Mouse (Mus musculus): ENCODE results near the gene Ntng1.
"Not testable (repeated sequence)": the region's sequence is repeated elsewhere in the genome, so short reads cannot be mapped to it uniquely, and the experiment has no call there.

The Ntng1 gene

DNA sequence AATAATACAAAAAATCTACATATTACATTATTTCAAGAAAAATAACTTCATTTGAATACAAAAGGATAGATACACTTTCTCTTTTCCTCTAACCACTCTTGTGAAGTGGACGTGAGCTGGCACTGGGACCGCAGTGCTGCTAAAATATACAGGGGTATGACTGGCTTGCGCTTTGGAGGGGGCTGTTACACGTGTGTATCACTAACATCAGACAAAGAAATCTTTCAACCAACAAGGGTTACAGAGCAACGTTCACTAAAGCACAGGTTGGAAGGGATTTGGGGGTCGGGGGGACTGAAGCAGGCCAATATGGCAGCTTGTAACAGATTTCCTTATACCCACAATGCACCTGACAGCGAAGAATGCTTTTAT, 361.9 kb downstream of the Ntng1 start:
- no peak for DNase-seq (ENCODE audit: low spot score)

DNA sequence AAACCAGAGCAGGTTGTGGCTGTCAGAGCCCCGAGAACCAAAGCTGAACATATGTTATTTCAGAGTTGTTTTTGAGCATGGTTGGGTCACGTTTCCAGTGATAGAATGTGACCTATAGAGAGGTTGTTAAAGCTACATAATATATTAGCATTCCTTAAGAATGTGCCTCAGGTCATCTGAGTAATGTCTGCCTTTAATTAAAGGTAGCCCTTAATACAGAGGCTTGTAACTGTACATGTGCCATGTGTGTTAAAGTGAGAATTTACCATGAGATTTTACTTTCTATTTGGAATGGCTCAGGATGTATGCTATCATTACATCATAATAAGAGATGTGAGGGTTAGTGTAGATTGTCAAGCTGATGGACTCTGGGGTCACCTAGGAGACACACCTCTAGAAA, 368.6 kb downstream of the Ntng1 start:
- no peak for DNase-seq (ENCODE audit: low spot score)

DNA sequence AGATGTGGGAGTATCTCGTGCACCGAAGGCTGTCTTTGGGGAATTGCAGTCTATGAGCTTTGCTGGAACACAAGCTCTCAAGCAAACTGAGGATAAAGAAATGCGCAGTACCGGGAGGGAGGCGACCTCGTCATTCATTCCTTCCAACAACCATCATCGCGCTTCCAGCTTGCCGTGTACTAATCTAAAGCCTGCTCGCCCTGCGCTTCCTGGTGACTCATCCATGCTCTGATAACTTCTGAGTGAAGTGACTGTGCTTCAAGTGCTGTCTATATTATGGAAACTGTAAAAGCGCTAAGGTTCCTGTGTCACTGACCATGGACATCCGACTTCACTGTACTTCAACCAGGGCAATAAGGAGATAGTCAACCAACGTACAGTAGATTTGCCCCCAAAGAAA, 371.7 kb downstream of the Ntng1 start:
- DNase-seq (ENCODE audit: low spot score) = no peak

DNA sequence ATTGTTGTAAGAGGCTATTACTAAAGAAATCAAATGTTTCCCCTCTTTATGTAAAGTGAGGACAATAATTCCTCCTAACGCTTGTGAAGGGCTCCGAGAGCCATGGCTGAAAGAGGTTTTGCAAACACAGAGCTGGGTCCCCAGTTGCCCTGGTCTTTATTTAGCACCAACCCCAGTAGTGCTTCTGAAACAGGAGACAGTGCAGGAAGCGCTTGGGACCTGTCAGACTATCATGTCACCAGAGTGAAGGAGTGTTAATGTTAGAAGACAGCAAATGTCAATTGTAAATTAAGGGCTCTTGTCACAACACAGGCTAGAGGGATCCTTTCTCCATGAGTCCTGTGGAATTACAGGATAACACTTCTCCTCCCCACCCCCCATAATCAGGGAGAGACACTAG, 376.9 kb downstream of the Ntng1 start:
- DNase-seq (ENCODE audit: low spot score) = no peak

DNA sequence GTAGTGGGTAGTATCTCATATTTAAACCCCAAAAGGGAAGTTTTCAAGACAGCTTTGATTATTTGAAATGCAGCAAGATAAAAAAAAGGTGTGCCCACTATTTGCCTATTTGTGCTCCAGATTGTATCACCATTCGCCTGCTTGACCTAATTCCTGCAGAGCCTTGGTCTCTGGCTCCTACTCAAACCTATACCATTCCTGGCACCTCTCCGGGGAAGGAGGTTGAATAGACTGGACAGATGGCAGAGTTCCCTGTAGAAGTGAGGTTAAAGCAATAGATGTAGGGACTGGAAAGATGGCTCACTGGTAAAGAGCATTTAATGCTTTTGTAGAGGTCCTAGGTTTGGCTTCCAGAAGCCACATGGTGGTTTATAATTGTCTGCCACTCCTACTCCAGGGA, 378.2 kb downstream of the Ntng1 start:
- no peak for DNase-seq (ENCODE audit: low spot score)

DNA sequence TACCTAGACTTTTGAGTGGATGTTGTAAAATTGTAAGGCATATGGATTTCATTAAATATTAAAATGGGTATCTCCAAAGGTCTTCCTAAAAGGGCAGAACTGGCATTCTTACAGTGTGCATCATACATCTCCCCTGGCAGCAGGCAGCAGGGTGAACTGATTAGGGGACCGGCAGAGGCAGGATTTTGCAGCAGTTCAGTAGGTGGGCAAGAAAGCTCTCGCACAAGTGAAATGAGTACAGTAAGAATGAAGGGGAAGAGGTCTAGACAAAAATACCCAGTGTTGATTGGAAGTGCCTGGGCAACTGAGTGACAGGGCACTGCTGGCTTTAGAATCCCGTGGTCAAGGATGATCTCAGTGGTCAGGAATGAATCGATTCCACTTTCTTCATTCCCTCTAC, 378.7 kb downstream of the Ntng1 start:
- no peak for DNase-seq (ENCODE audit: low spot score)

DNA sequence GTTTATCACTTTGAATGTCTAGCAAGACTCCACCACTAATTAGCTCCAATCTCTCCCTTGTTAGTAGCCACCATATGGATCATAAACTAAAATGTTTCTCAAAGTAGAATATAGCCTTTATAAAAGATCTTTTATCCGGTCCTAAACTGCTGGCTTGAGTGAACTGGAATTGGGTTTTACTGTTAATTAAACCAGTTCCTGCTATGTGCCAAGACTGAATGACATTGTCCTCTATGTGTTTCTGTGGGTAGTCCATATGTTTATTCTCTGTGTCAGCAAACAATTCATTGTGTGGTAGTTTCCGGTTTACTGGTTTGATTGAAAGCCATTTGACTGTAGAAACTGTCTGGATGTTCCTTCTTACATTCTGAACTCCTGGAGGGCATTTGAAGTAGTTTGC, 387.4 kb downstream of the Ntng1 start:
- DNase-seq (ENCODE audit: low spot score) = no peak

DNA sequence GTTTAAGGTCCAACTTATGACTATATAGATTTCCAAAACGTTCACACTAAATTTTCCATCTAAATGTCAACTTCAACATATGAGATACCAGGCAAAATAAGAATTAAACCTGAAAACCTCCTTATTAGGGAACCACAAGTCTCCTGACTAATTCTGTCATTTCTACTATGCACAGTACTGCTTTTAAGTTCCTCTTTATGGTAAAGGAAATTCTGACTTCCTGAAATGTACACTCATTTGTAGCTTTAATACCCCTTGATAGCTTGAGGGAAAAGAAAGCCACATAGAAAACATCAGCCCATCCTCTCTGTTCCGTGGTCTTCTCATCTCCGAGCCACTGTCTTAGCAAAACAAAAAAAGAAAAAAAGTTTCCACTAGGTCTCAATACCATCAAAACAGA, 396.2 kb downstream of the Ntng1 start:
- DNase-seq (ENCODE audit: low spot score) = not testable (repeated sequence)

DNA sequence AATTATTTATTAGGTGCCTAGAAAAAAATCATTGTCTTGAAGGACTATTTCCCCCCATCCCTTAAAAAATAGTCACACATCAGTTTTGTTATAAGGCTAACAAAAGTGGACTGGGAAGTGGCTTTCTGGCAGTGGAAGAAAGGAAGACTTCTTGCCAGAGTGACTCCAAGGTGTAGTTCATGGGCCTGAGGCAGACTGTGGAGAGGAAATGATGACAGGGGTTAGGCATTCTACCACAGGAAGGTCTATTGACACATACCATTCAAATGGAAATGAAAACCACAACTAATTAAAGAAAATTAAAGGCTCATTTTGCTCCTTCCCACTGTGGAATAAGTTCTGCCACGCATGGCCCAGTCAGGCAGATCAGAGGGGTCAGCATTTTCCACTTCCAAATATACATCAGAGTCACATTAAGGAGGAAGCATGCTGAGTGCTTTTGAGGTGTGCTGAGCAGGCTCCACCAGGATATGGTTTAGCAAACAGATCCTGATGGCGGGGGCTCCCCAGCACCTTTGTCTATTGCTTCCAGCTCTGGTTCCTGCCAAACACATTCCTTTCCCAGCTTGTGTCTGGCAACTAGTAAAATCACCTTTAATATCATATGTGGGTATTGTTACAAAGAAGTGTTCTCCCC, 403.2 kb downstream of the Ntng1 start:
- no peak for DNase-seq (ENCODE audit: low spot score)

DNA sequence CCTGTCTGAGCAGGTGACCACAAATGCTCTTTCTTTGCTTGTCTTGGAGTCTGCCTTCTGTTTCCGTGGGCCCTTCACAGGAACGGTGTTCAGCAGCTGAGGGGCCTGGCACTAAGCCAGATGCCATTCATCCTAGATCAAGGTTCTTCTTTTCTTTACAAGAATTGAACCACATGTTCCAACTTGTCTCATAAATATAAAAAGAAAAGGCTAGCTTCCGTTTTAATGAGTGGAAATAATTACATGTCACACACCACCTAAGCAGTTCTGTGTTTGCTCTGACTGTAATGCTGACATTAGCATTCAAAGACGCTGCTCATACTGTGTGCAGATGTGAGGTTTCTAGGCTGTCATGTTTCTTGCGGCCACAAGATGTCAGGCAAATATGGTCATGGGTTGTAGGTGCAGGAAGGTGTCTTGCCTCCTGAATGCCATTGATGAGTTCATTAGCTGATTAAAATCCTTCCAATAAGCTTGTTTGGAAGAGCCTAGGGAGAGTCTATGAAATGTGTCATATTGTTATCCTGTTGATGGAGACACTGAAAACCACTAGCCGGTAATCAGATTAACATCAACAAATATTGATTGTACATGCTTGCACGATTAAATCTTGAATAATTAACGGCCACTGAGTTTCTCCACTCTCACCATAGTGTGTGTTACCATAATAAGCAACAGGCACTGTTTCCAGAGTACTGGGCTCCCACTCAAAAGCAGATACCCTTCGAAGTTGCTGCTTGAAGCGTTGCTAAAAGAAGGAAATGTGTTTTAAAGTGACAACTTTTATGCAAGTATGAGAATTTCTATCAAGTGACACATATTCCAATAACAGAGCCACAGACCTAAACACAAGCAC, 411.3 kb downstream of the Ntng1 start:
- no peak for DNase-seq (ENCODE audit: low spot score)

DNA sequence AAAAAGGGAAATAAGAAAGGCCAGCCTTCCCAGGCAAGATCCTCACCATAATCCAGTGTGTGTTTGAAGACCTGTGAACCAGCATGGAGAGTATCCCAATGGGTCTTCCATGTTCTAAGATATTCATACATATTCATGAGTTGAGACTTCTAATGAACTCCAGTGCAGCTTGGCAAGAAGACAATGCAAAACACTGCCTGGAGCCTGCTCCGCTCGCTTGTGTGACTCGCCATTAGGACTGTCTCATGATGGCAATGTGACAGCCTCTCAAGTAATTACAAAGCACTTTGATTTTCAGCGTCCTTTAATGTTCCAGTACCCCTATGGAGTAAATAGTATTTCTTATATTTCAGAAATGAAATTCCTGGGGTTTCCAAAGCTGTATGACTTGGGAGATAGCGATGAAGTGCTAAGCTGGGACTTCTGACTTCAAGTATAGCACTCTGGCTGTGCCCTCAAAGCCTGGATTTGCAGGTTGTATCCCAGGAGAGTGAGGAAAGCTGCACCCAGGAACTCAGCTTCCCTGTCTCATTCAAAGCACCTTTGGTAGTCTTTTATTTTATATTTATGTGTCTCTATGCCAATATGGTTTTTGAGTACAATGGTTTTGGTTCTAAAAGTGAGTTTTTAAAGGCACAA, 412.1 kb downstream of the Ntng1 start:
- no peak for DNase-seq (ENCODE audit: low spot score)

Measured in testis, postnatal 14 days (tissue).